In genomic region chr16:10358010-10358934, GRCm38 (mm10) we compare ENCODE assay signal across 8 mouse cellular contexts. TPM values are rescaled to one million over a fixed set of nuclear protein-coding genes. Genes with fewer than 3 reads are reported as not detected.
DNase-seq lines count a peak whose midpoint lies in the region; ATAC-seq and TF ChIP-seq lines count a peak whose summit lies in the region.

No protein-coding gene starts in this region.

- ATAC-seq in heart, postnatal 0 days (ENCODE audit: insufficient read depth, low read depth), result peak; percentile 68
- peak; percentile 94 for ATAC-seq in kidney, embryonic 15.5 days (replicated peaks; ENCODE audit: low FRiP score)

- peak overlapping the region; percentile 21 for H3K4me2 ChIP-seq in heart, postnatal 0 days (ENCODE audit: low read depth, low read length)
- peak overlapping the region; percentile 60 for H3K4me2 ChIP-seq in kidney, embryonic 15.5 days

- TF ChIP-seq CTCF in heart, postnatal 0 days (IDR thresholded peaks at IDR 0.05; ENCODE audit: low read depth), result no peak

- WGBS in heart, postnatal 0 days, result 25% methylated on average over 30 of the region's 30 CpGs
- 18% methylated on average over 30 of the region's 30 CpGs for WGBS in forebrain, embryonic 10.5 days
- 12% methylated on average over 30 of the region's 30 CpGs for WGBS in kidney, embryonic 15.5 days

- H3K9ac ChIP-seq in heart, postnatal 0 days (replicated peaks; ENCODE audit: low read depth, low read length), result no peak overlapping the region
- peak overlapping the region; percentile 31; the same call in 1 of the 2 replicates for H3K9ac ChIP-seq in kidney, embryonic 15.5 days

- H3K27ac ChIP-seq in heart, postnatal 0 days (ENCODE audit: low read depth), result no peak overlapping the region
- peak overlapping the region; percentile 54 for H3K27ac ChIP-seq in forebrain, embryonic 10.5 days
- no peak overlapping the region for H3K27ac ChIP-seq in kidney, embryonic 15.5 days

- H3K36me3 ChIP-seq in heart, postnatal 0 days (replicated peaks; ENCODE audit: control insufficient read depth, insufficient read depth, low read length), result no peaks in the 10 kb centered on the region
- H3K36me3 ChIP-seq in forebrain, embryonic 10.5 days (replicated peaks), result no peaks in the 10 kb centered on the region
- H3K36me3 ChIP-seq in kidney, embryonic 15.5 days, result no peaks in the 10 kb centered on the region

- no peak for TF ChIP-seq EP300 in heart, postnatal 0 days (IDR thresholded peaks at IDR 0.05; ENCODE audit: low read depth)

- DNase-seq in heart, postnatal 0 days (ENCODE audit: low spot score), result peak; percentile 40
- DNase-seq in heart, adult 8-10 months (ENCODE audit: low spot score), result no peak
- peak; percentile 78 for DNase-seq in forebrain, embryonic 10.5 days (ENCODE audit: extremely low spot score, low spot score)
- peak; percentile 75 for DNase-seq in lung, postnatal 10 days
- peak; percentile 87 for DNase-seq in retina, postnatal 1 day
- no peak for DNase-seq in T-cell, adult 2 months (ENCODE audit: low spot score)
- no peak for DNase-seq in frontal cortex, postnatal 25 days (ENCODE audit: low spot score in 2 of 2)

- H3K9me3 ChIP-seq in heart, postnatal 0 days (replicated peaks; ENCODE audit: control insufficient read depth, low read length), result no peaks in the 10 kb centered on the region
- no peaks in the 10 kb centered on the region for H3K9me3 ChIP-seq in forebrain, embryonic 10.5 days
- H3K9me3 ChIP-seq in kidney, embryonic 15.5 days (replicated peaks), result no peaks in the 10 kb centered on the region

- peaks cover 19% of the 10 kb centered on the region for H3K4me1 ChIP-seq in heart, postnatal 0 days (ENCODE audit: control insufficient read depth, insufficient read depth)
- H3K4me1 ChIP-seq in forebrain, embryonic 10.5 days, result peaks cover 11% of the 10 kb centered on the region
- H3K4me1 ChIP-seq in kidney, embryonic 15.5 days, result 0 out of 2 replicates have a peak, but pooled peaks cover 6% of the 10 kb centered on the region

- H3K27me3 ChIP-seq in heart, postnatal 0 days (ENCODE audit: control insufficient read depth, insufficient read depth, low read length), result no peaks in the 10 kb centered on the region
- no peaks in the 10 kb centered on the region for H3K27me3 ChIP-seq in forebrain, embryonic 10.5 days (ENCODE audit: poor library complexity, severe bottlenecking)
- no peaks in the 10 kb centered on the region for H3K27me3 ChIP-seq in kidney, embryonic 15.5 days

- H3K4me3 ChIP-seq in heart, postnatal 0 days (ENCODE audit: low read depth, low read length), result no peak overlapping the region
- H3K4me3 ChIP-seq in forebrain, embryonic 10.5 days, result peak overlapping the region; percentile 43
- H3K4me3 ChIP-seq in kidney, embryonic 15.5 days (replicated peaks), result peak overlapping the region; percentile 30

RNA-seq across cellular contexts. Expression of gene Tekt5, which starts 37.0 kb away (rescaled TPM):
- 4.7 TPM in 1 of 2 replicates, not detected in the other for total RNA-seq in heart, postnatal 0 days (2014; rRNA removed; ENCODE audit: low replicate concordance)
- polyA plus RNA-seq in heart, postnatal 0 days (2015; fragmentation: Nextera tagmentation; extraction: Ambion mirVana), result 0.26 and 0.45 TPM in 2 replicates
- under 1 TPM in 1 of 4 experiments, not detected in 3; 0.22 TPM for total RNA-seq in heart, adult 8-10 months (2022)
- polyA plus RNA-seq in forebrain, embryonic 10.5 days (2016; fragmentation: Nextera tagmentation; extraction: Ambion mirVana), result 0.10 TPM in 1 of 2 replicates, not detected in the other
- polyA plus RNA-seq in kidney, embryonic 15.5 days (2015; fragmentation: Nextera tagmentation; extraction: Ambion mirVana), result 0.91 and 1.1 TPM in 2 replicates

RNA-seq across cellular contexts. Expression of gene Emp2, which starts 44.5 kb away (rescaled TPM):
- total RNA-seq in heart, postnatal 0 days (2014; rRNA removed; ENCODE audit: low replicate concordance), result 43.4 and 56.7 TPM in 2 replicates
- 25.5 and 25.7 TPM in 2 replicates for polyA plus RNA-seq in heart, postnatal 0 days (2015; fragmentation: Nextera tagmentation; extraction: Ambion mirVana)
- total RNA-seq in heart, adult 8-10 months (2022), result 10 to 100 TPM; 32.6 to 40.9 (median 37.7) TPM
- 2.1 and 2.2 TPM in 2 replicates for polyA plus RNA-seq in forebrain, embryonic 10.5 days (2016; fragmentation: Nextera tagmentation; extraction: Ambion mirVana)
- polyA plus RNA-seq in kidney, embryonic 15.5 days (2015; fragmentation: Nextera tagmentation; extraction: Ambion mirVana), result 18.5 and 19.6 TPM in 2 replicates

RNA-seq across cellular contexts. Expression of gene Nubp1, which starts 53.5 kb away (rescaled TPM):
- 16.9 and 25.3 TPM in 2 replicates for total RNA-seq in heart, postnatal 0 days (2014; rRNA removed; ENCODE audit: low replicate concordance)
- polyA plus RNA-seq in heart, postnatal 0 days (2015; fragmentation: Nextera tagmentation; extraction: Ambion mirVana), result 18.9 and 19.4 TPM in 2 replicates
- 10 to 100 TPM in 1 of 4 experiments, 1 to 10 TPM in 3; 7.0 to 10.0 (median 8.5) TPM for total RNA-seq in heart, adult 8-10 months (2022)
- 80.9 and 81.3 TPM in 2 replicates for polyA plus RNA-seq in forebrain, embryonic 10.5 days (2016; fragmentation: Nextera tagmentation; extraction: Ambion mirVana)
- 68.3 and 70.7 TPM in 2 replicates for polyA plus RNA-seq in kidney, embryonic 15.5 days (2015; fragmentation: Nextera tagmentation; extraction: Ambion mirVana)

Comparison
In these comparisons a context has a peak if more than half of its experiments do, and no peak if none do; other contexts are left out.
1. DNase-seq: peak in heart, postnatal 0 days (single experiment), forebrain, embryonic 10.5 days (single experiment), lung, postnatal 10 days (single experiment) and retina, postnatal 1 day (single experiment); none in heart, adult 8-10 months (single experiment), T-cell, adult 2 months (single experiment) and frontal cortex, postnatal 25 days (0 of 2).